Mouse (Mus musculus) T-helper 17 cell (primary cell): ENCODE results near the gene Cdc6.
"Not testable (repeated sequence)": the region's sequence is repeated elsewhere in the genome, so short reads cannot be mapped to it uniquely, and the experiment has no call there.

Experiments
- in situ Hi-C, 2 experiments: fragments of 300-600 bp; cut with MboI, MseI; formaldehyde crosslinking; loops; 1 replicate in 1 of 2; 2 replicates in 1 of 2; pipeline ENCODE4 v1.15.1; 2025; ENCODE audit warnings: high pct_unique_total_duplicates in 2 of 2

Gene Cdc6

GRCm38 (mm10) chr11:98907063-98907436 lies 551 bp upstream of the Cdc6 start:
- in situ Hi-C loops: no loop called here

DNA sequence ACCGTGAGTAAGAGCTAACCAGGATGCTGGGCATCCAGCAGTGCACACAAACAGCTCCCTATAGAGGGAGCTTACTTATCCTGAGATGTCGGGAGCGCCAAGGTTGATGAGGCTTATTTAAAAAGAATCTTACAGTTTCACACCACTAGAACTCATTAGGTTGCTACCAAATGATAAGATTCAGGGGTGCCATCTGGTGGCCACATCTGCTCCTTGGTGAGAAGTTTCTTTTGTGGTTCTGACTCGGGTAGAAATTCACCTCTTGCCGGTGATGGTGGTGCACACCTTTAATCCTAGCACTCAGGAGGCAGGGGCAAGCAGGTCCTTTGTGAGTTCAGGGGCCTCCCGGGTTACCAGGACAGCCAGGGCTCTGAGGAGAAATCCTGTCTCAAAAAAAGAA lies 2.1 kb downstream of the Cdc6 start:
- in situ Hi-C loops: no loop called here

- in situ Hi-C loops: no loop called here
Observed at GRCm38 (mm10) chr11:98910415-98910814, 2.8 kb downstream of the Cdc6 start.

- in situ Hi-C loops: no loop called here
Observed at GRCm38 (mm10) chr11:98911498-98911897, 3.9 kb downstream of the Cdc6 start.

- in situ Hi-C loops: no loop called here
Observed at GRCm38 (mm10) chr11:98914196-98914595, 6.6 kb downstream of the Cdc6 start.

DNA sequence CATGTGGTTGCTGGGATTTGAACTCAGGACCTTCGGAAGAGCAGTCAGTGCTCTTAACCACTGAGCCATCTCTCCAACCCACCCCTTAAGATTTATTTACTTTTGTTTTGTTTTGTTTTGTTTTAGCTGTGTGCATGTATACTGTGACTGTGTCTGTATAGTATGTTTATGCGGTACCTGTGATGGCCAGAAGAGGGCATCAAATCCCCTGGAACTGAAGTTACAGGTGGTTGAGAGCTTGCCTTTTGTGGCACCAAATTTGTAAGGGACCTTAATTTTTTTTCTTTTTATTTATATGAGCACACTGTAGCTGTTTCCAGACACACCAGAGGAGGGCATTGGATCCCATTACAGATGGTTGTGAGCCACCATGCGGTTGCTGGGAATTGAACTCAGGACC lies 8.8 kb downstream of the Cdc6 start:
- in situ Hi-C loops: not testable (repeated sequence)

GRCm38 (mm10) chr11:98917428-98918005 lies 9.9 kb downstream of the Cdc6 start:
- in situ Hi-C loops: no loop called here

DNA sequence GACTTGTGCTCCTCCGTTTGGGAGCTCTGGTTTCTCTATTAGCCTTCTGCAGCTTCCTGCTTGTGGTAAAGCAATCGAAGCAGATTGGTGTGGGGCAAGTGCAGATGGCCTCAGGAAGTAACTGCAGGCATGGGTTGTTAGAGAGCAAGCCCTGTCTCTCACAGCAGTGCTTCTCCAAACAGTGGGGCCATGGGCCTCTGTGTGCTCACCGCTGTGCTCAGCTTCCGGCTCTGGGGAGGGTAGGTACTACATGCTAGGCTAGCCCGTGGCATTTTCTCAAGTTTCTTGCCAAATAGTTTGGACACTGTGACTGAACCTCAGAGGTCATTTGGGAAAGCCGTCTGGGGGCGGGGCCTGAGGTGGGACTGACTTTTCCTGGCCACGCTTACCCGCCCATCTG lies 10.6 kb downstream of the Cdc6 start:
- in situ Hi-C loops: no loop called here

- in situ Hi-C loops: no loop called here
Observed at GRCm38 (mm10) chr11:98919009-98919408, 11.4 kb downstream of the Cdc6 start.

- in situ Hi-C loops: not testable (repeated sequence)
Observed at GRCm38 (mm10) chr11:98921813-98922212, 14.2 kb downstream of the Cdc6 start.

DNA sequence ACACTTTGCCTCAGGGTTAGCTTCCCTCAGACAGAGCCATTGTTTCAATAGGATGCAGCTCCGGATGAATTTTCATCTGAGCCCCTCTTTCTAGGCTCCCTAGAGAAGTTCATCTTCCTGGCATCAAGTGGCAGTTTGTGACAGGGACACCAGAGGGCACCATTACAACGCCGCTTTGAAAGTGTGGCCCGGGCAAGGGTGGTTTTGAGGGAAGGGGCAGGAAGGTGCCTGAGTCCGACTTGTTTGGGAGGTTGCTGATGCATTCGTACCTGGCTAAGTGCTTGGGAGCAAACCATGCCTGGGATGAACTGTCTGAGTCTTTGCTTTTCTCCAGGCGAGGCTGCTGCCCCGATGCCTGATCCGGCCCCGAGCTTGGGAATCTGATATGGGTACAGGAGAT lies 14.7 kb downstream of the Cdc6 start:
- in situ Hi-C loops: not testable (repeated sequence)

GRCm38 (mm10) chr11:98922851-98923711 lies 15.5 kb downstream of the Cdc6 start:
- in situ Hi-C loops: not testable (repeated sequence)

- in situ Hi-C loops: loop anchor here in 1 of 2 experiments (5.0 kb wide), 1 partner anchor 48 kb away; no protein-coding TSS in a partner anchor
Observed at GRCm38 (mm10) chr11:98924633-98925175, 17.1 kb downstream of the Cdc6 start.

GRCm38 (mm10) chr11:98925265-98925721 lies 17.7 kb downstream of the Cdc6 start:
- in situ Hi-C loops: loop anchor here in 1 of 2 experiments (5.0 kb wide), 1 partner anchor 47 kb away; no protein-coding TSS in a partner anchor

- in situ Hi-C loops: loop anchor here in 1 of 2 experiments (5.0 kb wide), 1 partner anchor 46 kb away; no protein-coding TSS in a partner anchor
Observed at GRCm38 (mm10) chr11:98925868-98926311, 18.3 kb downstream of the Cdc6 start.

GRCm38 (mm10) chr11:98926553-98926952 lies 19.0 kb downstream of the Cdc6 start:
- in situ Hi-C loops: loop anchor here in 1 of 2 experiments (5.0 kb wide), 1 partner anchor 46 kb away; no protein-coding TSS in a partner anchor

DNA sequence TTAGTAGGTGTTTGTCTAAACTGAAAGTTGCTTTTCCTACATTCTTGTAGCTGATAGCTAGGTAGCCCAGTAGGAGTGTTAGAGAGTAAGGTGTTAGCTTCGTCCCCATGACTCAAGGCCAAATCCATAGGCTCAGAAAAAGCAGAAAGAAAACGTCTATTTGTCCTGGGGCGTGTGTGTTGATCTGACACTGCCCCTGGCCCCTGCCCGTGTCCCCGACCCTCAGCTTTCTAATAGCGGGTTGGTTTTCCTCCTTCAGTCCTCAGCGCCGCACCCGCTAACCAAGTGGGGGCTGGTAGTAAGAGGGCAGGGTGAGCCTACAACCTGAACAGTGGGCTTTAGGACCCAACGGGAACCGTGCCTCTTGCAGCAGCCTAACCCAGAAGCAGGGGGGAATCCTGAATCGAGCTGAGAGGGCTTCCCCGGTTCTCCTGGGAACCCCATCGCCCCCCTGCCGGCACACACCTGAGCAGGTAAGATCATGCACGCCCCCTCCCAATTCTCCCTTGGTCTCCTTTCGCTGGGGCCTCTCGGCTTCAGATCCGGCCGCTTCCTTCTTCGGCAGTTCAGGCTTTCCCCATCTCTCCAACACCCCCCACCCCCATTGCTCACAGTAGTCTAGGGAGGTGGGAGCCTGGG lies 20.0 kb downstream of the Cdc6 start, which contains the start of gene Rara:
Rara (plus strand) TSS at position 381 of the 639 bp plus-strand sequence.
- in situ Hi-C loops: loop anchor here in 1 of 2 experiments (5.0 kb wide), 1 partner anchor 45 kb away; no protein-coding TSS in a partner anchor

- in situ Hi-C loops: loop anchor here in 1 of 2 experiments (5.0 kb wide), 1 partner anchor 44 kb away; no protein-coding TSS in a partner anchor
Observed at GRCm38 (mm10) chr11:98928186-98928893, 20.7 kb downstream of the Cdc6 start.

DNA sequence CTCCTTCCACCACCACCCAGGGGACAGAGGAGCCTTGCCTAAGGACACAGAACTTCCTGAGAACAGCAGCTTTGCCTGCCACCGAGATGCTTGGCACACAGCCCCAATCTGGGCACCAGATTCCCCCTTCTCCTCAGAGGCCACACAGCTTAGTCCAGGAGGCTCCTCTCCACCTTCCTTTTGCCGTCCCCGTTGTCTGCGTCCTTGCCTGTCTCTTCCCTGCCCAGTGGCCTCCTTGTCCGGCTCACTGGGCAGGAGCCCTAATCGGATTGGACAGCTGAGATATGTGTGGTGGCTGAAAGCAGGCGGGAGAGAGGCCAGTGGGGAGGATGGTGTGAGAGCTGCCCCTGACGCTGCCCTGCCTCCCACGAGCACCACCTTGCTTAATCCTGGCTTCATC lies 21.9 kb downstream of the Cdc6 start:
- in situ Hi-C loops: loop anchor here in 1 of 2 experiments (5.0 kb wide), 1 partner anchor 43 kb away; no protein-coding TSS in a partner anchor

- in situ Hi-C loops: no loop called here
Observed at GRCm38 (mm10) chr11:98930127-98930601, 22.6 kb downstream of the Cdc6 start.
